Mouse (Mus musculus): Measurements from ENCODE around the gene Slc12a1.

- no peak for TF ChIP-seq USF1 (IDR thresholded peaks at IDR 0.05; ENCODE audit: low read depth)
- TF ChIP-seq POLR2A (IDR thresholded peaks at IDR 0.05; ENCODE audit: insufficient read length, low read depth) = no peak
- no peak for TF ChIP-seq E2F4 (IDR thresholded peaks at IDR 0.05; ENCODE audit: insufficient read depth)
- TF ChIP-seq CEBPB (IDR thresholded peaks at IDR 0.05; ENCODE audit: insufficient read depth, poor library complexity, severe bottlenecking) = no peak
- TF ChIP-seq MAX (IDR thresholded peaks at IDR 0.05; ENCODE audit: low read depth) = no peak
- TF ChIP-seq MYOD1 (IDR thresholded peaks at IDR 0.05; ENCODE audit: control insufficient read depth in 1 of 3, insufficient read length in 2 of 3, low read depth in 2 of 3) = no peak
These were observed 94.4 kb downstream of the Slc12a1 start for GRCm38 (mm10) chr2:125246669-125247068.
